Mouse (Mus musculus) kidney, adult 2 months (tissue): Measurements from ENCODE around the gene Tenm1.

Experiments
- CTCF ChIP-seq: fragments of 200-500 bp; conservative IDR thresholded peaks from 2 replicates; pipeline ENCODE4 v1.5.1; 2011; ENCODE audit warnings: low read depth, mild to moderate bottlenecking, control low read depth, low read length, moderate library complexity, mixed read lengths; ENCODE audit not compliant: insufficient read depth, insufficient read length
- POLR2A ChIP-seq: fragments of 200-500 bp; IDR thresholded peaks from one replicate; pipeline ENCODE4 v1.6.1; 2011; ENCODE audit warnings: low read depth, low read length, control low read depth

DNA sequence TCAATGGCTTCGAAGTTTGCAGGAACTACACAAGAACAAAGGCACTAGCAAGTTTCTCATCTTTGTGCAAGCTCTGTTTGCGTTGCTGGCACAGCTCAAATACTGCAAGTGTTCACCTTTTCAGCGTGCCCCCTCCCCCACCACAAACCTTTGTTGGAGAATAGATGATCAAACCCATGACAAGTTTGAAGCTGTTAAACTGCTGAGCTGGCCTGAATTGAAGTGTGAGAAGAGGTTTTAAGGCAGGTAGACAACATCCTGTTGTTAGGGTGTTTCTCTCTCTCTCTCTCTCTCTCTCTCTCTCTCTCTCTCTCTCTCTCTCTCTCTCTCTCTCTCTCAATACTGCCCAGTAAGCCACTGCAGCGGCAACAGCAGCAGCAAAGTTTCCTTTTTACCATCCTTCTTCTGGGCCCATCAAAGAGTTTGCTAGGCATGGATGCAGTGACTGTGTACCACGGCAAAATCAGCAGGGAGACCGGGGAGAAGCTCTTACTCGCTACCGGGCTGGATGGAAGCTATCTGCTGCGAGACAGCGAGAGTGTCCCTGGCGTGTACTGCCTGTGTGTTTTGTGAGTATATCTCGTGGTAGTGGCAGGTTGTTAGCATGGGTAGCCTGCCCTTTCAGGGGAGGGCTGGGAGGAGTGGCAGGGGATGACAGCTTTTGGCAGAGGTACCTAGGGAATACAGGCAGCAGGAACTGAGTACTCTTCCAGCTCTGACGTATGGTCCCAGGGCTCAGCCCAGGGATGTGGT lies 926.5 kb downstream of the Tenm1 start, which contains the start of gene Sh2d1a:
- TF ChIP-seq POLR2A (no peak), CTCF (no peak)
